Mouse (Mus musculus) neural tube, embryonic 15.5 days (tissue): ENCODE data around the gene Crybg1. TPM values are rescaled to one million over a fixed set of nuclear protein-coding genes. Genes with fewer than 3 reads are reported as not detected.

Experiments
- ATAC-seq: fragments of 200-750 bp; cut with Nextera tagmentation; 2 replicates; pipeline ENCODE4 v1.8.0; 2017; ENCODE audit warnings: mild to moderate bottlenecking, moderate TSS enrichment, moderate library complexity; ENCODE audit not compliant: low FRiP score
- H3K27ac ChIP-seq: fragments of 300-500 bp; sonication (generic); replicated peaks from 2 replicates; pipeline ENCODE4 v1.5.1; 2015; ENCODE audit warnings: mild to moderate bottlenecking, inconsistent platforms
- H3K27me3 ChIP-seq: fragments of 300-500 bp; sonication (generic); replicated peaks from 2 replicates; pipeline ENCODE4 v1.6.1; 2015; ENCODE audit warnings: inconsistent platforms
- H3K36me3 ChIP-seq: fragments of 300-500 bp; sonication (generic); 2 replicates; pipeline ENCODE4 v1.6.1; 2015; ENCODE audit warnings: inconsistent platforms
- H3K4me1 ChIP-seq: fragments of 300-500 bp; sonication (generic); 2 replicates; pipeline ENCODE4 v1.6.1; 2015; ENCODE audit warnings: inconsistent platforms
- H3K4me2 ChIP-seq: fragments of 300-500 bp; sonication (generic); 2 replicates; pipeline ENCODE4 v1.6.1; 2015; ENCODE audit warnings: inconsistent platforms, mild to moderate bottlenecking, moderate library complexity
- H3K4me3 ChIP-seq: fragments of 300-500 bp; sonication (generic); replicated peaks from 2 replicates; pipeline ENCODE4 v1.5.1; 2015; ENCODE audit warnings: mild to moderate bottlenecking, inconsistent platforms
- H3K9ac ChIP-seq: fragments of 300-500 bp; sonication (generic); replicated peaks from 2 replicates; pipeline ENCODE4 v1.6.1; 2015; ENCODE audit warnings: mild to moderate bottlenecking, inconsistent platforms
- H3K9me3 ChIP-seq: fragments of 300-500 bp; sonication (generic); replicated peaks from 2 replicates; pipeline ENCODE4 v1.6.1; 2016; ENCODE audit warnings: inconsistent platforms
- WGBS: fragments of 180-500 bp; shearing (Covaris S2); methylation state at CpG from one replicate; pipeline ENCODE4 v1.1.7; 2015; ENCODE audit warnings: mixed read lengths; 5-methylcytosine and 5-hydroxymethylcytosine counted together
- polyA plus RNA-seq: library from polyadenylated mRNA; unstranded; fragments of >200 nt; fragmentation: Nextera tagmentation; extraction: Ambion mirVana; gene quantifications from 2 replicates; pipeline ENCODE4 v1.2.1, GENCODE M21; 2015

Gene Crybg1
- polyA plus RNA-seq, 1 experiment from 2014 or later: 0.12 TPM

DNA sequence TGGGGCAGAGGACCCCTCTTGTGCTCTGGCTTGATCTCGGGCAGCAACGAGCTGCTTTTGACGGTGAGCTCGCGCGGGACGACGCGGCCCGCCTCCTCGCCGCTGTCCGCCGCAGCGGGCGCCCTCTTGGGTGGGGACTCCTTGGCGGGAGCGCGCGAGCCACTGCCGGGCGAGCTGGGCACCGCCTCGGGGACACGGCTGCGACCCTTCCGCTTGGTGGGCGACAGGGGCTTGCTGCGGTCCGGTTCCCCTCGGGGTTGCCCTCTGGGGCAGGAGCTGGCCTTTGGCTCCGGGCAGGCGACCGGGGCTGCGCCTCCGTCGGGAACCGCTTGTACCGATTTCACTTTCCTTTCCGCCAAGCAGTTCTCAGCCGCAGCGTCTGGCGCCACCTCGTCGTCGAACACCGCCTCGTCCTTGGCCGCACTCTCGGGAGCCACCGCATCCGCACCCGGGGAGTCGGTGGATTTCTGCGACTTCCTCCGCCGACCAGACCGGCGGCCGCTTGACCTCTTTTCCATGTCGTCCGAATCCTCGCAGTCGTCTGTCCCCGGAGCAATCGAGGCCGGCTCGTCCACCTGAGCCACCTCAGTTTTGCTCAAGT, 145.0 kb downstream of the Crybg1 start:
- Histone ChIP-seq H3K27ac (no peak overlapping the region), H3K9me3 (no peaks in the 10 kb centered on the region), H3K4me1 (peaks cover 25% of the 10 kb centered on the region), H3K36me3 (no peaks in the 10 kb centered on the region), H3K4me2 (peak overlapping the region; percentile 66), H3K9ac (peak overlapping the region; percentile 8; the same call in 1 of the 2 replicates), H3K4me3 (peak overlapping the region; percentile 47), H3K27me3 (peaks cover 74% of the 10 kb centered on the region)
- ATAC-seq: peak; percentile 60; the same call in 1 of the 2 replicates
- under 1% methylated on average over 68 of the region's 68 CpGs for WGBS

DNA sequence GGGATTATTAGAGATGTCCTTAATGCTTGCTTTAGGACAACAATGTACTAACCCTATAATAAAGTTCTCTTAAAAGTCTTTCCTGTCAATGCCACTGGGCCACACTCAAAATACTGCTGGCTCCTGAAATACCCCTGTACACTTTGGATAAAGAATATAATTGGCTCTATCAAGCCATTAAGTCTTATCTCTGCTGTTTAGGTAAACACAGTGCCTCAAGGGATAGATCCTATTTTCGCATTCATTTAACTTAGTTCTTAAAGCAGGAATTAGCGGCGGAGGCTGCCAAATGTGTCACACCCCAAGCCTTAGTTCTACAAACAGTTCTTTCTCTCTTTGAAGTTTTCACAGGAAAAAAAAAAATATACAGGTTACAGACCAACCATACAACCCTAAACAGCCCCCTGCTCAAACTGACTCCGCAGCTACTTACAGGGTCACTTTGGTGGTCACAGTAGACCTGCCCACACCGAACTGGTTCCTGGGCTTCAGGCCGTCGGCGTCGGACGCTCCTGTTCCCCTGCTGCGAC, 145.6 kb downstream of the Crybg1 start:
- no peaks in the 10 kb centered on the region for H3K36me3 ChIP-seq
- peaks cover 76% of the 10 kb centered on the region for H3K27me3 ChIP-seq
- H3K9ac ChIP-seq: no peak overlapping the region
- H3K4me2 ChIP-seq: peak overlapping the region; percentile 66
- 4% methylated on average over 11 of the region's 11 CpGs for WGBS
- H3K4me1 ChIP-seq: peaks cover 25% of the 10 kb centered on the region
- no peak overlapping the region for H3K27ac ChIP-seq
- ATAC-seq: no peak
- H3K9me3 ChIP-seq: no peaks in the 10 kb centered on the region
- peak overlapping the region; percentile 47 for H3K4me3 ChIP-seq

DNA sequence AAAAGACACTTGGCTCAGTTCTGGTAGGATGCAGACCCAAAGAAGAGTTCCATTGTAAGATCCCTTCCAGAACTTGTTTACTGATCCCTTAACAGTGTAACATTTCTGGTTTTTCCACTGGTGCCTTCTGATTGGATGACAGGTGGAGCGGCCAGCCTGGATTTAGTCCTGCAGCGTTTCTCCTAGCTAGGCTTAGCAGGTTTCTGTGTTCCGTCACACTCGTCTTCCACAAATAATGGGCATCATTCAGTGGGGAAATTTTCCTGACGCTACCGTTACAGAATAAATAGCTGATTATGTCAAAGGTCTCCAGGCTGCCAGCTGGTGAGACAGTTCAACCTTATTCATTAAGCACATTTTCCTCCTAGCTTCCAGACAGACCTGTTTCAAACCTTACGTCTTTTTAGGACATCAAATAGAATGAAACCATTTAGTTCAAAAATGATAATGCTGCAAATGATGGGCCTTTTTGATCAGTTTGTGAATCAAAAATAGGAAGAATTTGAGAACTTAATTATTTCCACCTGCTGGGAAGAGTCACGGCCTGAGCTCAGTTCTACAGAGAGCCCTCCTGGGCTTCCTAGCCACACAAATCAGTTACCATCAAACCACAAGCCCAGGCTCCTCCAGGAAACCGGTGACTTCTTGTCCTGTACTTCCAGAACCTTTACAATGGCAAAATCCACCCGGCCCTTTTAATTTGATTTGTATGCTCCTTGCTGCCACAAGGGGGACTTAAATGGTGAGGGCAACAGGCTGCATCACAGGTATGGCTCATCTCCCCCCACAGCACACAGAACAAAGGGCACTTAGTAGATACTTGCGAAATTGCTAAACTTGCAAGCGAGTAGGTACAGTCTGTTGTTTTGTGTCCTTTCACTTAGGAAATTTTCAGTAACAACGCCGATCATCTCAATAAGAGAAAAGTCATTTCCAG, 146.4 kb downstream of the Crybg1 start:
- Histone ChIP-seq H3K4me2 (no peak overlapping the region), H3K9me3 (no peaks in the 10 kb centered on the region), H3K27me3 (peaks cover 73% of the 10 kb centered on the region), H3K9ac (no peak overlapping the region), H3K4me3 (no peak overlapping the region), H3K27ac (no peak overlapping the region), H3K36me3 (no peaks in the 10 kb centered on the region), H3K4me1 (peaks cover 25% of the 10 kb centered on the region)
- ATAC-seq: no peak
- WGBS: 17% methylated on average over 14 of the region's 14 CpGs

GRCm38 (mm10) chr10:44000156-44000865, 148.3 kb downstream of the Crybg1 start:
- 68% methylated on average over 2 of the region's 2 CpGs for WGBS

DNA sequence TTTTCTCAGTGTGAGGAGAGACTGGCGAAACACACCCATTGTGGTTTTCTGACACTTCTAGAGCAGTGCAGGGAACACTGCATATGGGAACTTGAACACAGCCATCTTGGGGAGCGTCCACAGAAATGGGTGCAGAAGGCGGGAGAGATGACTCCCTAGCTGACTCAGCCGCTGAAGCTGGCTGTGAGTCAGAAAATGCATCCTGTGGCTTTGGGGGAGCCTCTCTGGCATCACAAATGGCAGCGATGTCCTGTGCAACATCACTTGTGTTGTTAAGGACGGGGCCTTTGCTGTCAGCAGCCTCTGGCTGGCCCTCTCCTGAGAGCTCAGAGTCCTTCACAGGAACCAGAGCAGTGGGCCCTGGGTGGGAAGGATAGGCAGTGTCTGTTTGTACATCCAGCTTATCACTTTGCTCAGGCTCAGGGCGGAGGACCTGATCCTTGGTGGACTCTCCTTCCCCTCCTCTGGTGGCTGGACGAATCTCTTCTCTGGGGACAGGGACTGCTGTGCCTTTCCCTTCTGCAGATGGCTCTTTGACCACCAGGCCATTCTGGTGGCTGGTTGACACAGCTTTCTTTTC, 150.1 kb downstream of the Crybg1 start:
- Histone ChIP-seq H3K9ac (no peak overlapping the region), H3K4me3 (no peak overlapping the region), H3K9me3 (no peaks in the 10 kb centered on the region), H3K27ac (no peak overlapping the region), H3K27me3 (peaks cover 37% of the 10 kb centered on the region), H3K4me2 (no peak overlapping the region), H3K36me3 (no peaks in the 10 kb centered on the region), H3K4me1 (peaks cover 4% of the 10 kb centered on the region)
- 92% methylated on average over 8 of the region's 8 CpGs for WGBS
- ATAC-seq: no peak

More at GRCm38 (mm10) chr10:44000156-44000865, 148.3 kb downstream of the Crybg1 start:
- Histone ChIP-seq H3K27me3 (peaks cover 54% of the 10 kb centered on the region), H3K36me3 (no peaks in the 10 kb centered on the region), H3K9ac (no peak overlapping the region), H3K4me1 (peaks cover 14% of the 10 kb centered on the region), H3K27ac (no peak overlapping the region), H3K4me2 (no peak overlapping the region), H3K9me3 (no peaks in the 10 kb centered on the region), H3K4me3 (no peak overlapping the region)
- ATAC-seq: no peak

DNA sequence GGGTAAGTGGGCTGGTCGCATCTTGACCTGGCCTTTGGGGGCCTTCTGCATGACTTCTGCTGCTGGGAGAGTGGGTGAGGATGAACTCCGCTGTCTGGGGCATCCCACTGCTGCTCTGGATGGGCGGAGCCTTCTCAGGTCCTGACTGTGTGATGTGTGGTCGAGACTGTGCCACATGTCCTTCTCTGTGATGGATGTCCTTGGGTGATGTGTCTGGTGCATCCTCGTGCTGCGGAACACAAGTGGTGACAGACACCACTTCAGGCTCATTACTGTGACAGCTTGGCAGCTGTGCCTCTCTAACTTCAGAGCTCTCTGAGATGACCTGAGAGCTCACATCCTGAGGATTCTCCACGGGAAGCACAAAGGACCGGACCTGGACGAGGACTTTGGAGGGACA, 150.6 kb downstream of the Crybg1 start:
- no peaks in the 10 kb centered on the region for H3K9me3 ChIP-seq
- WGBS: 78% methylated on average over 9 of the region's 9 CpGs
- ATAC-seq: no peak
- H3K4me1 ChIP-seq: no peaks in the 10 kb centered on the region
- no peak overlapping the region for H3K27ac ChIP-seq
- H3K9ac ChIP-seq: no peak overlapping the region
- H3K4me2 ChIP-seq: no peak overlapping the region
- no peak overlapping the region for H3K4me3 ChIP-seq
- H3K27me3 ChIP-seq: peaks cover 32% of the 10 kb centered on the region
- H3K36me3 ChIP-seq: no peaks in the 10 kb centered on the region

DNA sequence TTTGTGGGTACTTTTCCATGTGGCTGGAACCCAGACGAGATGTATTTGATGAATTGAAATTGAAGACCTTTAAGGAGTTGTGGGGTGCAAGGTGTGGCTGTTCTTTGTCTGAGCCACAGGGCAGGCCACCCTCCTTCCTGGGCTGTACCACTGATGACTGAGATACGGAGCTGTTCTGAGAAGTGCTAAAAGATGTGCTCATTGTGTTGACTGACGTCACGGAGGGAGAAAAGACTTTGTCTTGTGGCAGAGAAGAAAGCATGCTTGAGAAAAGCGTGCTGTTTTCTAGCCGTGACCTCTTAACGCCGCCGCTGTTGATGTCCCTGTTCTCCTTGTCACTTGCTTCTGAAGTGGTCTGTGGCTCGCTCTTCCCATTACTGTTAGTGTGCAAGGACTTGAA, 151.4 kb downstream of the Crybg1 start:
- Histone ChIP-seq H3K9me3 (no peaks in the 10 kb centered on the region), H3K27me3 (peaks cover 24% of the 10 kb centered on the region), H3K27ac (no peak overlapping the region), H3K9ac (no peak overlapping the region), H3K4me2 (no peak overlapping the region), H3K36me3 (no peaks in the 10 kb centered on the region), H3K4me1 (no peaks in the 10 kb centered on the region), H3K4me3 (no peak overlapping the region)
- WGBS: 81% methylated on average over 10 of the region's 10 CpGs
- no peak for ATAC-seq

DNA sequence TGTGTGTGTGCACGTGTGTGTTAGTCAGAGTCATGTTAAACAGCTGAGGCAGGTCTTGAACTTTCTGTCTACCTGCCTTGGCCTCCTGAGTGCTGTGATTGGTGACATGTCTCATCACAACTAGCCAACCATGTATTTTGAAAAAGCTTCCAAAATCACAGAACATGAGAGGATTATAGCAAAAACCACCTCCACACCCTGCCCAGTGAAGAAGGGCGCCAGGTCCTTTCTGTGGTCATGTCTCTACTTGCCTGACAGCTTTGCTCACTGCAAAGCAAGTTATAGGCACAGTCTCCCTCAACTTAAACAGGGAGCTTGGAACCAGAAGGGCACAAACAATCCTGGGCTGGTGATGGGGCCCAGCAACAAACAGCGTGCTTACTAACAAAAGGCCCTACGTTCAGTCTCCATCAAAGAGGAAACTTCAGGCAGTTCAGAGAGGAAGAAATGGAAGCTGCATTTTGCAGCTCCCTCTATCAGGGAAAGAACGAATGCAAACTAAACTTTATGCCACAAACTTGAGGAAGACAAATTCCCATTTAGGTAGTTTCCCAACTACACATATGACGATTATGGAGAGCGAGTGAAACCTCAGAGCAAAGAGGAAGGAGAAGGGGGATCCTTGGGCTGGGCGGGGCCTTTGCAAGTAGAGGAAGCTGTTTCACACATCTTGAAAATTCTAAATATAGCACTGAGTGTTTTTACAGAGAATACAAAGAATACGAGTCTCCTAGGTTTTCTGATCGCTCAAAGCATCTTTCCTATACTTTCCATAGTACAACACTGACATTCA, 152.6 kb downstream of the Crybg1 start:
- peaks cover 12% of the 10 kb centered on the region for H3K27me3 ChIP-seq
- no peaks in the 10 kb centered on the region for H3K4me1 ChIP-seq
- WGBS: 85% methylated on average over 10 of the region's 10 CpGs
- no peak overlapping the region for H3K4me2 ChIP-seq
- no peak overlapping the region for H3K4me3 ChIP-seq
- H3K36me3 ChIP-seq: no peaks in the 10 kb centered on the region
- ATAC-seq: no peak
- H3K9me3 ChIP-seq: no peaks in the 10 kb centered on the region
- no peak overlapping the region for H3K9ac ChIP-seq
- H3K27ac ChIP-seq: no peak overlapping the region

DNA sequence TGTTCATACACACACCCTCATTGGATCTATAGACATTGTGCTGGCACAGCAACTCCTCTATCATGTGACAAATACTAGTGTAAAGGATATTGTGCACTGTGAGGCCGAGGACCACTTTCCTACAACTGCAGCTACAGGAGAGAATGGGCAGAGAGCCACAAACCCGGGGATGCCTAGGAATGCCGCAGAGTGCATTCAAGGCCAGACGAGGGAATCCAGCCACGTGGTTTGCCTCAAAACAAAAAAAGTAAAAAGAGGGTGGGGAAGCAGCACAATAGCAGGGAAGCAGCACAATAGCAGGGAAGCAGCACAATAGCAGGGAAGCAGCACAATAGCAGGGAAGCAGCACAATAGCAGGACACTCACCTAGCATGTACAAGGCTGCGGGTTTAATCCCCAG, 155.5 kb downstream of the Crybg1 start:
- no peak for ATAC-seq
- 16% methylated on average over 6 of the region's 6 CpGs for WGBS
- no peak overlapping the region for H3K9ac ChIP-seq
- H3K9me3 ChIP-seq: no peaks in the 10 kb centered on the region
- H3K4me3 ChIP-seq: no peak overlapping the region
- no peak overlapping the region for H3K4me2 ChIP-seq
- no peak overlapping the region for H3K27ac ChIP-seq
- H3K27me3 ChIP-seq: no peaks in the 10 kb centered on the region
- no peaks in the 10 kb centered on the region for H3K4me1 ChIP-seq
- no peaks in the 10 kb centered on the region for H3K36me3 ChIP-seq

GRCm38 (mm10) chr10:43992506-43992905, 156.1 kb downstream of the Crybg1 start:
- H3K27ac ChIP-seq: no peak overlapping the region
- no peak for ATAC-seq
- no peaks in the 10 kb centered on the region for H3K9me3 ChIP-seq
- no peak overlapping the region for H3K9ac ChIP-seq
- no peak overlapping the region for H3K4me2 ChIP-seq
- 87% methylated on average over 5 of the region's 5 CpGs for WGBS
- H3K27me3 ChIP-seq: no peaks in the 10 kb centered on the region
- no peaks in the 10 kb centered on the region for H3K36me3 ChIP-seq
- H3K4me3 ChIP-seq: no peak overlapping the region
- H3K4me1 ChIP-seq: no peaks in the 10 kb centered on the region

GRCm38 (mm10) chr10:43991268-43991667, 157.4 kb downstream of the Crybg1 start:
- H3K4me1 ChIP-seq: no peaks in the 10 kb centered on the region
- H3K4me3 ChIP-seq: no peak overlapping the region
- H3K9ac ChIP-seq: no peak overlapping the region
- H3K27me3 ChIP-seq: no peaks in the 10 kb centered on the region
- no peaks in the 10 kb centered on the region for H3K36me3 ChIP-seq
- WGBS: 96% methylated on average over 5 of the region's 5 CpGs
- H3K27ac ChIP-seq: no peak overlapping the region
- ATAC-seq: no peak
- no peaks in the 10 kb centered on the region for H3K9me3 ChIP-seq
- no peak overlapping the region for H3K4me2 ChIP-seq
